Mouse (Mus musculus): ENCODE data around the gene Gm20683.
A peak's percentile ranks its signal among the peaks of the same experiment; 100 is the strongest.

- TF ChIP-seq POLR2A (IDR thresholded peaks at IDR 0.05; ENCODE audit: borderline replicate concordance, insufficient read depth, low read length) (peak; percentile 39; the same call in 1 of the 2 replicates), CTCF (IDR thresholded peaks at IDR 0.05; ENCODE audit: borderline replicate concordance, insufficient read depth, low read depth, low read length) (no peak)
Measured at GRCm38 (mm10) chr17:25868601-25869191, 27.1 kb upstream of the Gm20683 start, which contains the start of gene Mcrip2.

All from cerebellum, adult 2 months (tissue).